Mouse (Mus musculus): Measurements from ENCODE around the gene Prss36. TPM values are rescaled to one million over a fixed set of nuclear protein-coding genes. Genes with fewer than 3 reads are reported as not detected.

Prss36 gene
- polyA plus RNA-seq, 1 experiment from 2014 or later, result 10.4 TPM

GRCm38 (mm10) chr7:127930636-127931035, 15.9 kb downstream of the Prss36 start:
- peaks cover 20% of the 10 kb centered on the region for H3K36me3 ChIP-seq
- H3K4me3 ChIP-seq, result no peak overlapping the region
- H3K4me1 ChIP-seq (replicated peaks), result peaks cover 64% of the 10 kb centered on the region
- H3K27ac ChIP-seq, result no peak overlapping the region
- no peak for DNase-seq (ENCODE audit: low spot score)
- peaks cover 36% of the 10 kb centered on the region for H3K27me3 ChIP-seq (ENCODE audit: insufficient read depth, poor library complexity, severe bottlenecking)
- WGBS, result 79% methylated on average over 5 of the region's 5 CpGs
- no peaks in the 10 kb centered on the region for H3K9me3 ChIP-seq

- H3K27me3 ChIP-seq (ENCODE audit: insufficient read depth, poor library complexity, severe bottlenecking), result peaks cover 36% of the 10 kb centered on the region
- 12% methylated on average over 6 of the region's 6 CpGs for WGBS
- no peaks in the 10 kb centered on the region for H3K9me3 ChIP-seq
- H3K36me3 ChIP-seq, result peaks cover 27% of the 10 kb centered on the region
- H3K4me1 ChIP-seq (replicated peaks), result peaks cover 61% of the 10 kb centered on the region
- H3K27ac ChIP-seq, result peak within 1 kb of the TSS; percentile 31
- DNase-seq (ENCODE audit: low spot score), result no peak
- H3K4me3 ChIP-seq, result peak within 1 kb of the TSS; percentile 43
Observed at GRCm38 (mm10) chr7:127929923-127930322, 16.6 kb downstream of the Prss36 start, which contains the start of gene Prss8. Gene Prss8, minus strand, starts transcription at chr7:127930104.

- peaks cover 36% of the 10 kb centered on the region for H3K27me3 ChIP-seq (ENCODE audit: insufficient read depth, poor library complexity, severe bottlenecking)
- H3K36me3 ChIP-seq, result peaks cover 39% of the 10 kb centered on the region
- no peaks in the 10 kb centered on the region for H3K9me3 ChIP-seq
- no peak for DNase-seq (ENCODE audit: low spot score)
- peak overlapping the region; percentile 43; the same call in 1 of the 2 replicates for H3K4me3 ChIP-seq
- peaks cover 47% of the 10 kb centered on the region for H3K4me1 ChIP-seq (replicated peaks)
- H3K27ac ChIP-seq, result 0 out of 2 replicates have a peak overlapping the region, but pooled peaks have one; percentile 6
- WGBS, result 49% methylated on average over 5 of the region's 5 CpGs
Observed at GRCm38 (mm10) chr7:127928596-127928995, 17.9 kb downstream of the Prss36 start.

- Histone ChIP-seq H3K36me3 (peaks cover 47% of the 10 kb centered on the region), H3K9me3 (no peaks in the 10 kb centered on the region), H3K27me3 (ENCODE audit: insufficient read depth, poor library complexity, severe bottlenecking) (peaks cover 36% of the 10 kb centered on the region), H3K27ac (no peak overlapping the region), H3K4me3 (peak overlapping the region; percentile 9; the same call in 1 of the 2 replicates), H3K4me1 (replicated peaks) (peaks cover 39% of the 10 kb centered on the region)
- WGBS, result 79% methylated on average over 11 of the region's 11 CpGs
- DNase-seq (ENCODE audit: low spot score), result no peak
Observed at GRCm38 (mm10) chr7:127927726-127928125, 18.8 kb downstream of the Prss36 start.

GRCm38 (mm10) chr7:127926846-127927245, 19.7 kb downstream of the Prss36 start:
- WGBS, result 89% methylated on average over 11 of the region's 11 CpGs

GRCm38 (mm10) chr7:127926066-127926465, 20.5 kb downstream of the Prss36 start:
- peaks cover 22% of the 10 kb centered on the region for H3K4me1 ChIP-seq (replicated peaks)
- H3K4me3 ChIP-seq, result no peak overlapping the region
- H3K27ac ChIP-seq, result peak overlapping the region; percentile 25; the same call in 1 of the 2 replicates
- H3K27me3 ChIP-seq (ENCODE audit: insufficient read depth, poor library complexity, severe bottlenecking), result peaks cover 33% of the 10 kb centered on the region
- no peaks in the 10 kb centered on the region for H3K9me3 ChIP-seq
- peaks cover 64% of the 10 kb centered on the region for H3K36me3 ChIP-seq
- 90% methylated on average over 8 of the region's 8 CpGs for WGBS
- no peak for DNase-seq (ENCODE audit: low spot score)

More at GRCm38 (mm10) chr7:127926846-127927245, 19.7 kb downstream of the Prss36 start:
- Histone ChIP-seq H3K4me1 (replicated peaks) (peaks cover 30% of the 10 kb centered on the region), H3K36me3 (peaks cover 56% of the 10 kb centered on the region), H3K9me3 (no peaks in the 10 kb centered on the region), H3K4me3 (no peak overlapping the region), H3K27me3 (ENCODE audit: insufficient read depth, poor library complexity, severe bottlenecking) (peaks cover 36% of the 10 kb centered on the region), H3K27ac (no peak overlapping the region; the same call in 1 of the 2 replicates)
- DNase-seq (ENCODE audit: low spot score), result no peak

GRCm38 (mm10) chr7:127925252-127925651, 21.3 kb downstream of the Prss36 start:
- H3K4me3 ChIP-seq, result 0 out of 2 replicates have a peak overlapping the region, but pooled peaks have one; percentile 7
- peaks cover 72% of the 10 kb centered on the region for H3K36me3 ChIP-seq
- 69% methylated on average over 5 of the region's 5 CpGs for WGBS

GRCm38 (mm10) chr7:127923714-127924113, 22.8 kb downstream of the Prss36 start:
- Histone ChIP-seq H3K36me3 (peaks cover 85% of the 10 kb centered on the region), H3K27me3 (ENCODE audit: insufficient read depth, poor library complexity, severe bottlenecking) (peaks cover 12% of the 10 kb centered on the region), H3K4me3 (no peak overlapping the region), H3K9me3 (no peaks in the 10 kb centered on the region), H3K4me1 (replicated peaks) (peaks cover 7% of the 10 kb centered on the region; the same call in 1 of the 2 replicates), H3K27ac (no peak overlapping the region)
- no peak for DNase-seq (ENCODE audit: low spot score)
- 91% methylated on average over 5 of the region's 5 CpGs for WGBS

More at GRCm38 (mm10) chr7:127925252-127925651, 21.3 kb downstream of the Prss36 start:
- peaks cover 27% of the 10 kb centered on the region for H3K27me3 ChIP-seq (ENCODE audit: insufficient read depth, poor library complexity, severe bottlenecking)
- H3K27ac ChIP-seq, result peak overlapping the region; percentile 25; the same call in 1 of the 2 replicates
- DNase-seq (ENCODE audit: low spot score), result no peak
- peaks cover 20% of the 10 kb centered on the region for H3K4me1 ChIP-seq (replicated peaks)
- H3K9me3 ChIP-seq, result no peaks in the 10 kb centered on the region

- Histone ChIP-seq H3K27ac (no peak overlapping the region), H3K27me3 (ENCODE audit: insufficient read depth, poor library complexity, severe bottlenecking) (peaks cover 1% of the 10 kb centered on the region; the same call in 1 of the 2 replicates), H3K4me3 (no peak overlapping the region), H3K4me1 (replicated peaks) (no peaks in the 10 kb centered on the region), H3K9me3 (no peaks in the 10 kb centered on the region), H3K36me3 (peaks cover 95% of the 10 kb centered on the region)
- 84% methylated on average over 6 of the region's 6 CpGs for WGBS
- no peak for DNase-seq (ENCODE audit: low spot score)
Observed at GRCm38 (mm10) chr7:127922451-127923275, 23.9 kb downstream of the Prss36 start.

GRCm38 (mm10) chr7:127921516-127921915, 25.0 kb downstream of the Prss36 start:
- Histone ChIP-seq H3K4me1 (replicated peaks) (no peaks in the 10 kb centered on the region), H3K27ac (no peak overlapping the region), H3K36me3 (peaks cover 96% of the 10 kb centered on the region), H3K9me3 (no peaks in the 10 kb centered on the region), H3K27me3 (ENCODE audit: insufficient read depth, poor library complexity, severe bottlenecking) (no peaks in the 10 kb centered on the region), H3K4me3 (no peak overlapping the region)
- peak; percentile 28 for DNase-seq (ENCODE audit: low spot score)
- 68% methylated on average over 8 of the region's 8 CpGs for WGBS

- Histone ChIP-seq H3K9me3 (no peaks in the 10 kb centered on the region), H3K4me3 (no peak overlapping the region), H3K27me3 (ENCODE audit: insufficient read depth, poor library complexity, severe bottlenecking) (no peaks in the 10 kb centered on the region), H3K27ac (no peak overlapping the region), H3K36me3 (peaks cover 93% of the 10 kb centered on the region), H3K4me1 (replicated peaks) (no peaks in the 10 kb centered on the region)
- 78% methylated on average over 7 of the region's 7 CpGs for WGBS
- DNase-seq (ENCODE audit: low spot score), result no peak
Observed at GRCm38 (mm10) chr7:127919290-127919689, 27.2 kb downstream of the Prss36 start.

GRCm38 (mm10) chr7:127918203-127918602, 28.3 kb downstream of the Prss36 start:
- Histone ChIP-seq H3K27ac (no peak overlapping the region), H3K36me3 (peaks cover 84% of the 10 kb centered on the region), H3K4me3 (no peak overlapping the region), H3K27me3 (ENCODE audit: insufficient read depth, poor library complexity, severe bottlenecking) (no peaks in the 10 kb centered on the region), H3K9me3 (no peaks in the 10 kb centered on the region), H3K4me1 (replicated peaks) (peaks cover under 1% of the 10 kb centered on the region)
- peak; percentile 43 for DNase-seq (ENCODE audit: low spot score)
- WGBS, result 55% methylated on average over 3 of the region's 3 CpGs

- peaks cover 56% of the 10 kb centered on the region for H3K36me3 ChIP-seq
- WGBS, result 93% methylated on average over 12 of the region's 12 CpGs
- no peak for DNase-seq (ENCODE audit: low spot score)
- H3K4me3 ChIP-seq, result no peak overlapping the region
- no peak overlapping the region for H3K27ac ChIP-seq
- H3K4me1 ChIP-seq (replicated peaks), result peaks cover 17% of the 10 kb centered on the region
- H3K9me3 ChIP-seq, result no peaks in the 10 kb centered on the region
- H3K27me3 ChIP-seq (ENCODE audit: insufficient read depth, poor library complexity, severe bottlenecking), result no peaks in the 10 kb centered on the region
Observed at GRCm38 (mm10) chr7:127915293-127915692, 31.2 kb downstream of the Prss36 start.

All from hindbrain, embryonic 10.5 days (tissue).